Mouse (Mus musculus): ENCODE data around the gene Fau. TPM values are rescaled to one million over a fixed set of nuclear protein-coding genes. Genes with fewer than 3 reads are reported as not detected.

Gene Fau
- polyA plus RNA-seq, 1 experiment: 2,588 TPM

- no peak for DNase-seq
Observed at GRCm38 (mm10) chr19:6045366-6046293, 12.0 kb upstream of the Fau start.

GRCm38 (mm10) chr19:6046294-6047153, 11.1 kb upstream of the Fau start, which contains the start of gene Syvn1:
TSS of gene Syvn1 (plus strand) at chr19:6046576.
- Histone ChIP-seq H3K4me3 (ENCODE audit: control insufficient read depth, insufficient read depth, low read length) (peak within 1 kb of the TSS; percentile 65), H3K27ac (ENCODE audit: control insufficient read depth, insufficient read depth, low read length) (peak within 1 kb of the TSS; percentile 92), H3K4me1 (replicated peaks; ENCODE audit: control insufficient read depth, insufficient read depth, low read length) (peaks cover 14% of the 10 kb centered on the region), H3K27me3 (ENCODE audit: control insufficient read depth, insufficient read depth, low read length) (no peaks in the 10 kb centered on the region), H3K36me3 (ENCODE audit: control insufficient read depth, insufficient read depth, low read length) (peaks cover 23% of the 10 kb centered on the region)
- WGBS: under 1% methylated on average over 65 of the region's 65 CpGs
- TF ChIP-seq POLR2A (IDR thresholded peaks at IDR 0.05; ENCODE audit: control insufficient read depth, extremely low read depth, insufficient read depth, low read length, poor library complexity) (peak; percentile 90), CTCF (IDR thresholded peaks at IDR 0.05; ENCODE audit: borderline replicate concordance, control insufficient read depth, extremely low read depth, insufficient read depth, low read length, poor library complexity) (no peak)
- peak; percentile 88 for DNase-seq

More at GRCm38 (mm10) chr19:6045366-6046293, 12.0 kb upstream of the Fau start:
- TF ChIP-seq CTCF (IDR thresholded peaks at IDR 0.05; ENCODE audit: borderline replicate concordance, control insufficient read depth, extremely low read depth, insufficient read depth, low read length, poor library complexity): no peak
- no peak for TF ChIP-seq POLR2A (IDR thresholded peaks at IDR 0.05; ENCODE audit: control insufficient read depth, extremely low read depth, insufficient read depth, low read length, poor library complexity)
- Histone ChIP-seq H3K36me3 (ENCODE audit: control insufficient read depth, insufficient read depth, low read length) (peaks cover 15% of the 10 kb centered on the region), H3K27me3 (ENCODE audit: control insufficient read depth, insufficient read depth, low read length) (no peaks in the 10 kb centered on the region), H3K4me1 (replicated peaks; ENCODE audit: control insufficient read depth, insufficient read depth, low read length) (peaks cover 14% of the 10 kb centered on the region), H3K4me3 (ENCODE audit: control insufficient read depth, insufficient read depth, low read length) (peak overlapping the region; percentile 65), H3K27ac (ENCODE audit: control insufficient read depth, insufficient read depth, low read length) (peak overlapping the region; percentile 92)
- WGBS: 9% methylated on average over 20 of the region's 20 CpGs

- Histone ChIP-seq H3K4me3 (ENCODE audit: control insufficient read depth, insufficient read depth, low read length) (peak overlapping the region; percentile 65), H3K36me3 (ENCODE audit: control insufficient read depth, insufficient read depth, low read length) (peaks cover 31% of the 10 kb centered on the region), H3K27ac (ENCODE audit: control insufficient read depth, insufficient read depth, low read length) (peak overlapping the region; percentile 19; the same call in 1 of the 2 replicates), H3K27me3 (ENCODE audit: control insufficient read depth, insufficient read depth, low read length) (no peaks in the 10 kb centered on the region), H3K4me1 (replicated peaks; ENCODE audit: control insufficient read depth, insufficient read depth, low read length) (peaks cover 14% of the 10 kb centered on the region)
- TF ChIP-seq CTCF (IDR thresholded peaks at IDR 0.05; ENCODE audit: borderline replicate concordance, control insufficient read depth, extremely low read depth, insufficient read depth, low read length, poor library complexity): no peak
- DNase-seq: no peak
- 1% methylated on average over 44 of the region's 44 CpGs for whole genome bisulfite sequencing
Observed at GRCm38 (mm10) chr19:6047154-6047898, 10.3 kb upstream of the Fau start.

GRCm38 (mm10) chr19:6047899-6048166, 9.8 kb upstream of the Fau start:
- H3K4me3 ChIP-seq (ENCODE audit: control insufficient read depth, insufficient read depth, low read length): peak overlapping the region; percentile 65; the same call in 1 of the 2 replicates
- H3K36me3 ChIP-seq (ENCODE audit: control insufficient read depth, insufficient read depth, low read length): peaks cover 36% of the 10 kb centered on the region
- H3K27ac ChIP-seq (ENCODE audit: control insufficient read depth, insufficient read depth, low read length): no peak overlapping the region
- TF ChIP-seq POLR2A (IDR thresholded peaks at IDR 0.05; ENCODE audit: control insufficient read depth, extremely low read depth, insufficient read depth, low read length, poor library complexity) (no peak), CTCF (IDR thresholded peaks at IDR 0.05; ENCODE audit: borderline replicate concordance, control insufficient read depth, extremely low read depth, insufficient read depth, low read length, poor library complexity) (no peak)
- no peak for DNase-seq
- 90% methylated on average over 8 of the region's 8 CpGs for WGBS
- H3K4me1 ChIP-seq (replicated peaks; ENCODE audit: control insufficient read depth, insufficient read depth, low read length): peaks cover 14% of the 10 kb centered on the region
- no peaks in the 10 kb centered on the region for H3K27me3 ChIP-seq (ENCODE audit: control insufficient read depth, insufficient read depth, low read length)

- DNase-seq: no peak
- peaks cover 14% of the 10 kb centered on the region for H3K4me1 ChIP-seq (replicated peaks; ENCODE audit: control insufficient read depth, insufficient read depth, low read length)
Observed at GRCm38 (mm10) chr19:6048681-6049410, 8.8 kb upstream of the Fau start.

More at GRCm38 (mm10) chr19:6048681-6049410, 8.8 kb upstream of the Fau start:
- peaks cover 46% of the 10 kb centered on the region for H3K36me3 ChIP-seq (ENCODE audit: control insufficient read depth, insufficient read depth, low read length)
- H3K4me3 ChIP-seq (ENCODE audit: control insufficient read depth, insufficient read depth, low read length): no peak overlapping the region
- WGBS: 87% methylated on average over 11 of the region's 11 CpGs
- H3K27me3 ChIP-seq (ENCODE audit: control insufficient read depth, insufficient read depth, low read length): no peaks in the 10 kb centered on the region
- TF ChIP-seq POLR2A (IDR thresholded peaks at IDR 0.05; ENCODE audit: control insufficient read depth, extremely low read depth, insufficient read depth, low read length, poor library complexity): no peak
- no peak for TF ChIP-seq CTCF (IDR thresholded peaks at IDR 0.05; ENCODE audit: borderline replicate concordance, control insufficient read depth, extremely low read depth, insufficient read depth, low read length, poor library complexity)
- H3K27ac ChIP-seq (ENCODE audit: control insufficient read depth, insufficient read depth, low read length): no peak overlapping the region

Measured in thymus, adult 2 months (tissue).